Mouse (Mus musculus) liver, postnatal 0 days (tissue): ENCODE data around the gene Sptssa. TPM values are rescaled to one million over a fixed set of nuclear protein-coding genes. Genes with fewer than 3 reads are reported as not detected.

ENCODE experiments used
- ATAC-seq: fragments of 200-750 bp; cut with Nextera tagmentation; 2 replicates; pipeline ENCODE4 v1.8.0; 2017; ENCODE audit warnings: mild to moderate bottlenecking, moderate library complexity
- DNase-seq: peaks from one replicate; pipeline ENCODE4 v3.0.0-alpha.2; 2016
- H3K27ac ChIP-seq: fragments of 300-500 bp; sonication (generic); 2 replicates; pipeline ENCODE4 v1.5.1; 2014; ENCODE audit warnings: antibody characterized with exemption, moderate library complexity, mild to moderate bottlenecking, low read depth
- H3K27me3 ChIP-seq: fragments of 300-500 bp; sonication (generic); 2 replicates; pipeline ENCODE4 v1.6.1; 2014; ENCODE audit warnings: low read length, control low read depth, mixed read lengths; ENCODE audit not compliant: insufficient read depth
- H3K36me3 ChIP-seq: fragments of 300-500 bp; sonication (generic); replicated peaks from 2 replicates; pipeline ENCODE4 v1.6.1; 2014; ENCODE audit warnings: mild to moderate bottlenecking, control low read depth, low read length, moderate library complexity, mixed read lengths; ENCODE audit not compliant: insufficient read depth
- H3K4me1 ChIP-seq: fragments of 300-500 bp; sonication (generic); 2 replicates; pipeline ENCODE4 v1.6.1; 2014; ENCODE audit warnings: antibody characterized with exemption, mild to moderate bottlenecking, control low read depth; ENCODE audit not compliant: insufficient read depth
- H3K4me2 ChIP-seq: fragments of 300-500 bp; sonication (generic); 2 replicates; pipeline ENCODE4 v1.6.1; 2014; ENCODE audit warnings: low read depth, mild to moderate bottlenecking, low read length, moderate library complexity, mixed read lengths
- H3K4me3 ChIP-seq: fragments of 300-500 bp; sonication (generic); 2 replicates; pipeline ENCODE4 v1.5.1; 2014; ENCODE audit warnings: low read depth, low read length
- H3K9ac ChIP-seq: fragments of 300-500 bp; sonication (generic); replicated peaks from 2 replicates; pipeline ENCODE4 v1.6.1; 2014; ENCODE audit warnings: mild to moderate bottlenecking, moderate library complexity
- H3K9me3 ChIP-seq: fragments of 300-500 bp; sonication (generic); 2 replicates; pipeline ENCODE4 v1.6.1; 2016; ENCODE audit warnings: mild to moderate bottlenecking, control low read depth, low read length, mixed read lengths
- CTCF ChIP-seq: sonication (generic); IDR thresholded peaks from 2 replicates; pipeline ENCODE4 v1.5.1; 2016; ENCODE audit warnings: antibody characterized with exemption, low read depth
- EP300 ChIP-seq: IDR thresholded peaks from 2 replicates; pipeline ENCODE4 v1.6.1; 2016; ENCODE audit warnings: antibody characterized with exemption, low read depth, mild to moderate bottlenecking
- WGBS: fragments of 180-500 bp; shearing (Covaris S2); extraction: QIAGEN DNeasy Blood & Tissue Kit; methylation state at CpG from one replicate; pipeline ENCODE4 v1.1.7; 2014; ENCODE audit not compliant: insufficient replicate concordance; 5-methylcytosine and 5-hydroxymethylcytosine counted together
- microRNA counts: library from miRNA; unstranded; fragments of <30 nt; microRNA quantifications from one replicate; lab custom pipeline; 2015
- microRNA-seq: library from miRNA; unstranded; fragments of <30 nt; microRNA quantifications from one replicate; pipeline ENCODE4, GENCODE M21; 2016
- polyA plus RNA-seq: library from polyadenylated mRNA; unstranded; fragments of >200 nt; fragmentation: Nextera tagmentation; extraction: Ambion mirVana; gene quantifications from 2 replicates; pipeline ENCODE4 v1.2.1, GENCODE M21; 2015

The Sptssa gene
- polyA plus RNA-seq, 1 experiment from 2014 or later: 119 TPM

DNA sequence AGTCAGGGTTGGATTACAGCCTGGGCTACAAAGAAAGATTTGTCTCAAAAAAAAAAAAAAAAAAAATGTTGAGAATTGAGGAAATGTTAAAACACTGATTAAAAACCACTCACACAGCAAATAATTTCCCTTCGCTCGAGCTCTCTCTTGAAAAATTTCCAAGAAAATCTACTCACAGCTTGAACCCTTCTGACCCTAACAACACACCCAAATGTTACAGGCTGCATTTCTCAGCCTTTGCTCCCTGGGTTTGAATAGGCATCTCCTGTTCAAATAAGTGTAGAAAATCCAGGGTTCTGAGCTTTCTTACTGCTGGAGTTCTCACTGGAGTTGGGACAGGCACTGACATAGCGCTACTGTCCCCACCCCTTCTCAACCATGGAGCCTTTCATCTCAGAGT lies 51.2 kb downstream of the Sptssa start:
- H3K27ac ChIP-seq: no peak overlapping the region
- H3K4me2 ChIP-seq: no peak overlapping the region
- H3K4me1 ChIP-seq: no peaks in the 10 kb centered on the region
- WGBS: 66% methylated on average over 3 of the region's 3 CpGs
- no peaks in the 10 kb centered on the region for H3K36me3 ChIP-seq
- ATAC-seq: no peak
- no peaks in the 10 kb centered on the region for H3K27me3 ChIP-seq
- H3K9me3 ChIP-seq: no peaks in the 10 kb centered on the region
- TF ChIP-seq CTCF (no peak), EP300 (no peak)
- no peak overlapping the region for H3K4me3 ChIP-seq
- DNase-seq: no peak
- no peak overlapping the region for H3K9ac ChIP-seq

GRCm38 (mm10) chr12:54603542-54604167 lies 52.7 kb downstream of the Sptssa start:
- Histone ChIP-seq H3K36me3 (no peaks in the 10 kb centered on the region), H3K4me2 (no peak overlapping the region), H3K9ac (no peak overlapping the region), H3K9me3 (no peaks in the 10 kb centered on the region), H3K4me3 (no peak overlapping the region), H3K4me1 (no peaks in the 10 kb centered on the region), H3K27ac (no peak overlapping the region), H3K27me3 (no peaks in the 10 kb centered on the region)
- DNase-seq (no peak), ATAC-seq (no peak)
- WGBS: 60% methylated on average over 9 of the region's 9 CpGs
- TF ChIP-seq EP300 (no peak), CTCF (no peak)

- no peak for TF ChIP-seq CTCF
- no peak for TF ChIP-seq EP300
- no peaks in the 10 kb centered on the region for H3K9me3 ChIP-seq
- H3K4me3 ChIP-seq: no peak overlapping the region
- no peaks in the 10 kb centered on the region for H3K36me3 ChIP-seq
- no peaks in the 10 kb centered on the region for H3K27me3 ChIP-seq
- 82% methylated on average over 4 of the region's 4 CpGs for WGBS
- DNase-seq: no peak
- ATAC-seq: no peak
- H3K4me2 ChIP-seq: no peak overlapping the region
- no peaks in the 10 kb centered on the region for H3K4me1 ChIP-seq
- no peak overlapping the region for H3K27ac ChIP-seq
- H3K9ac ChIP-seq: no peak overlapping the region
These were observed 55.9 kb downstream of the Sptssa start for GRCm38 (mm10) chr12:54600482-54600881.

- ATAC-seq: no peak
- H3K4me3 ChIP-seq: no peak overlapping the region
- 85% methylated on average over 3 of the region's 3 CpGs for WGBS
- no peaks in the 10 kb centered on the region for H3K4me1 ChIP-seq
- TF ChIP-seq CTCF (no peak), EP300 (no peak)
- no peaks in the 10 kb centered on the region for H3K36me3 ChIP-seq
- H3K27ac ChIP-seq: no peak overlapping the region
- DNase-seq: no peak
- no peaks in the 10 kb centered on the region for H3K27me3 ChIP-seq
- H3K9ac ChIP-seq: no peak overlapping the region
- H3K4me2 ChIP-seq: no peak overlapping the region
- H3K9me3 ChIP-seq: no peaks in the 10 kb centered on the region
These were observed 58.0 kb downstream of the Sptssa start for GRCm38 (mm10) chr12:54598358-54598757.

DNA sequence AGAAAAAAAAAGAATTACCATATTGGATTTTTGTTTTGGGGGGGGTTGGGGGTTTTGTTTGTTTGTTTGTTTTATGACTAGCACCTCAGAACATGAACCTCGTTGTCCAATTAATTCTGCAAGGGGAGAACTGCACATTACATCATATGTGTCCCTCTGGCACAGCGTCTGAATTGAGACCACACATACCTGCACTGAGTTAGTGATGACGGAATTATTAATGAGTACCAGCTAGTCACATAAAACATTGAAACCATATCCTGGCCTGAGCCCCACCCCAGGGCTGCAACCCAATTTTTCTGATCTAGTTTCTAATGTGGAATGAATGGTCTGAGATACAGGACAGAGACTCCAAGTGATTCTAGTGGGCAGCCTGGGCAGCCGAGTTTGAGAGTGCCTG lies 59.7 kb downstream of the Sptssa start:
- Histone ChIP-seq H3K4me1 (no peaks in the 10 kb centered on the region), H3K4me3 (no peak overlapping the region), H3K4me2 (no peak overlapping the region), H3K36me3 (no peaks in the 10 kb centered on the region), H3K27me3 (no peaks in the 10 kb centered on the region), H3K9me3 (no peaks in the 10 kb centered on the region), H3K9ac (no peak overlapping the region), H3K27ac (no peak overlapping the region)
- no peak for ATAC-seq
- DNase-seq: no peak
- 75% methylated on average over 4 of the region's 4 CpGs for WGBS
- TF ChIP-seq CTCF (no peak), EP300 (no peak)

MicroRNA genes within 50 kb of the gene (microRNA counts, 519-probe panel; counts per million panel counts)
- microRNA mmu-miR-1892 (lab: Ali Mortazavi, UCI): not detected

Small RNAs within 50 kb of the gene (microRNA-seq; reads per million reads assigned to microRNA genes)
- gene Mir1892: not detected

Other genes with a start within 250 kb of the Sptssa start
- 40.3 and 44.2 TPM in 2 replicates for gene Eapp, start 39.3 kb upstream of the Sptssa start, polyA plus RNA-seq
- gene Snx6, start 139.1 kb upstream of the Sptssa start, polyA plus RNA-seq: 56.0 and 62.3 TPM in 2 replicates
- gene Cfl2, start 206.3 kb upstream of the Sptssa start, polyA plus RNA-seq: 51.8 and 57.1 TPM in 2 replicates